Mouse (Mus musculus): ENCODE measurements around the gene Igfn1. TPM values are rescaled to one million over a fixed set of nuclear protein-coding genes. Genes with fewer than 3 reads are reported as not detected.
A peak's percentile ranks its signal among the peaks of the same experiment; 100 is the strongest.

Igfn1 gene
- polyA plus RNA-seq, 2 experiments = not detected

DNA sequence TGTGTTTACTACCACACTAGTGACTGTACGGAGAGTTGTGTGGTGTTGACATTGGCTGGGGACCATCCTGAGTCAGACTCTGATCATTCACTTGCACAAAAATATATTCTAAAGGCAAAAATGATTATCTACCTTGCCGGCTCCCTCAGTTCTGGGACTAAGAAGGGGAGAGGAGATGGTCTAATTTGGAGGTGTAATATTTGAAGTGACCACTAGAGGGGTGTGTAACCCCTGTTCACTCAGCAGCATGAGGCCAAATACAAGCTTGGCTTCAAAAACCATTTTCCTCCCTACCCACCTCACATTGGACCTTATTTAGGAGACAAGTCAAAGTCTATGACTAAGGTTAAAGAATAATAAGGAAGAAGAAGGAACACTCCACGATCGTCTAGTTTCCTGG lies 47.7 kb downstream of the Igfn1 start:
- peak; percentile 77 for TF ChIP-seq CTCF (IDR thresholded peaks at IDR 0.05; ENCODE audit: low read depth)
- no peak for TF ChIP-seq EP300 (IDR thresholded peaks at IDR 0.05; ENCODE audit: low read depth)
- ATAC-seq (ENCODE audit: insufficient read depth) (no peak), DNase-seq (ENCODE audit: low read depth in 3 of 3, low spot score in 3 of 3) (peak in 1 of 3 experiments; percentile 40)
- H3K9ac ChIP-seq (replicated peaks) = no peak overlapping the region
- WGBS (ENCODE audit: insufficient replicate concordance) = 29% methylated on average over 4 of the region's 4 CpGs
- no peaks in the 10 kb centered on the region for H3K9me3 ChIP-seq (ENCODE audit: control insufficient read depth, low read length)
- no peak overlapping the region for H3K27ac ChIP-seq
- H3K4me2 ChIP-seq (ENCODE audit: low read depth) = no peak overlapping the region
- no peaks in the 10 kb centered on the region for H3K36me3 ChIP-seq (replicated peaks; ENCODE audit: control insufficient read depth, insufficient read depth, low read depth)
- no peaks in the 10 kb centered on the region; the same call in 1 of the 2 replicates for H3K27me3 ChIP-seq (ENCODE audit: control insufficient read depth, insufficient read depth, low read length)
- no peaks in the 10 kb centered on the region for H3K4me1 ChIP-seq (replicated peaks; ENCODE audit: control insufficient read depth in 2 of 2, insufficient read depth in 2 of 2, low read length in 1 of 2)
- no peak overlapping the region for H3K4me3 ChIP-seq (ENCODE audit: insufficient read depth in 1 of 2, low read depth in 2 of 2, low read length in 2 of 2)

DNA sequence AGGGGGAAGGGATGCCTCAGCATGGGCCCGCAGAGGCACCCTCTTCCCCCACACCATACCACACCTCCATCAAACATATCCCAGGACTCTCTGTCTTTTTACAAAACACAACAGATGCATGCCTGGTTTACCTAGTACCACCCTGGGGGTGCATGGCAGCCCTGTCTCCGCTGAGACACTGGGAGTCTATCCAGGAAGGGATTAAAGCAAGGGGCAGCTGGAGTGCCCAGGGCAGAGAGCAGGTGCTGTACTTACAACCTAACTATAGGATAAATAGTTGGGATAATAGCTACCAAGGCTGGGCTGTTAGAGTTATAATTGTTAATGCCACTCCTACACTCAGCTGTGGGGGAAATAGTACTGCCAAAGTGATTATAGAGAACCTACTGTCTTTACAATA lies 57.3 kb downstream of the Igfn1 start:
- Histone ChIP-seq H3K4me1 (replicated peaks; ENCODE audit: control insufficient read depth in 2 of 2, insufficient read depth in 2 of 2, low read length in 1 of 2) (peaks cover 5 to 8% of the 10 kb centered on the region in 2 experiments), H3K27me3 (ENCODE audit: control insufficient read depth, insufficient read depth, low read length) (no peaks in the 10 kb centered on the region; the same call in 1 of the 2 replicates), H3K9me3 (ENCODE audit: control insufficient read depth, low read length) (no peaks in the 10 kb centered on the region), H3K9ac (replicated peaks) (no peak overlapping the region), H3K36me3 (replicated peaks; ENCODE audit: control insufficient read depth, insufficient read depth, low read depth) (no peaks in the 10 kb centered on the region), H3K27ac (no peak overlapping the region), H3K4me3 (ENCODE audit: insufficient read depth in 1 of 2, low read depth in 2 of 2, low read length in 2 of 2) (no peak overlapping the region), H3K4me2 (ENCODE audit: low read depth) (no peak overlapping the region)
- 53% methylated on average over 2 of the region's 2 CpGs for WGBS (ENCODE audit: insufficient replicate concordance)
- ATAC-seq (ENCODE audit: insufficient read depth) (no peak), DNase-seq (ENCODE audit: low read depth in 3 of 3, low spot score in 3 of 3) (no peak)
- TF ChIP-seq EP300 (IDR thresholded peaks at IDR 0.05; ENCODE audit: low read depth) (no peak), CTCF (IDR thresholded peaks at IDR 0.05; ENCODE audit: low read depth) (no peak)

DNA sequence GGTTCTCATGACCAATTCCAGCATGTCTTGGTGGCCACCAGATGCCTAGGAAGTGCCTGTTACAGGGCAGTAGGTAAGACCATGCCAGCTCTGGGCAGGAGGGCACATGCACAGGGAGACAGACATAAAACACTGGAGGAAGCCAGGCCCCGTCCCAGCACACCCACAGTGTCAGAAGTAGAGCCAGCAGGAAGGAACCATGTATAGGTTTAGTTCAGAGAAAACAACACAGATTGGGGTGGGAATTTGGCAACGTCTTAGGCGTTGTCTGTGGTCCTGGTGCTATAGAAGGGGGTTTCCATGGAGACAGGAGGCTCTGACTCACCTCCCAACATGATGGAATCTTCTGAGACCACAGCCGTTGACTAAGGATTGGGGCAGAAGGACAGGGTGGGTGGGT lies 59.9 kb downstream of the Igfn1 start:
- Histone ChIP-seq H3K9ac (replicated peaks) (no peak overlapping the region), H3K36me3 (replicated peaks; ENCODE audit: control insufficient read depth, insufficient read depth, low read depth) (no peaks in the 10 kb centered on the region), H3K27me3 (ENCODE audit: control insufficient read depth, insufficient read depth, low read length) (no peaks in the 10 kb centered on the region; the same call in 1 of the 2 replicates), H3K27ac (no peak overlapping the region), H3K4me1 (replicated peaks; ENCODE audit: control insufficient read depth in 2 of 2, insufficient read depth in 2 of 2, low read length in 1 of 2) (peaks cover 27 to 30% of the 10 kb centered on the region in 2 experiments), H3K4me2 (ENCODE audit: low read depth) (no peak overlapping the region), H3K9me3 (ENCODE audit: control insufficient read depth, low read length) (no peaks in the 10 kb centered on the region), H3K4me3 (ENCODE audit: insufficient read depth in 1 of 2, low read depth in 2 of 2, low read length in 2 of 2) (no peak overlapping the region)
- WGBS (ENCODE audit: insufficient replicate concordance) = 57% methylated on average over 4 of the region's 4 CpGs
- ATAC-seq (ENCODE audit: insufficient read depth) (no peak), DNase-seq (ENCODE audit: low read depth in 3 of 3, low spot score in 3 of 3) (no peak)
- TF ChIP-seq CTCF (IDR thresholded peaks at IDR 0.05; ENCODE audit: low read depth) = no peak
- no peak for TF ChIP-seq EP300 (IDR thresholded peaks at IDR 0.05; ENCODE audit: low read depth)

DNA sequence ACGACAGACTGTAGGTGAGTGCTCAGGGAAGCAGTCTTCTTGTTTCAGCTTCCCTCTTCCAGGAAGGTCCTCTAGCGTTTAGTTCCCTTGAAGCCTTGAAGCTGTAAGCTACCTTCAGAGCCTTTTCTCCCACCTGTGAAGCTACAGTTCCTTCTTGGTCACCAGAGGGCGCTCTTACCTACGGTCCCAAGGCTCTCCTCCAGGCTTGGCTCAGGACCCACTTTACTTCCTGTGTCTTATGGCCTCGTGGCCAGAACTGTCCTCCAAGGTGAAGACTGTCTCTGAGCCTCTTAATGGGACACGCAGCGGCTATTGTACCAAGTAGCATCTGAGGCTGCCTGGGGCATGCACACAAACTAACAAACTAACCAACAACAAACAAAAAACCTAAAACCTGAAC lies 60.4 kb downstream of the Igfn1 start:
- no peak overlapping the region for H3K4me2 ChIP-seq (ENCODE audit: low read depth)
- WGBS (ENCODE audit: insufficient replicate concordance) = 6% methylated on average over 7 of the region's 7 CpGs

DNA sequence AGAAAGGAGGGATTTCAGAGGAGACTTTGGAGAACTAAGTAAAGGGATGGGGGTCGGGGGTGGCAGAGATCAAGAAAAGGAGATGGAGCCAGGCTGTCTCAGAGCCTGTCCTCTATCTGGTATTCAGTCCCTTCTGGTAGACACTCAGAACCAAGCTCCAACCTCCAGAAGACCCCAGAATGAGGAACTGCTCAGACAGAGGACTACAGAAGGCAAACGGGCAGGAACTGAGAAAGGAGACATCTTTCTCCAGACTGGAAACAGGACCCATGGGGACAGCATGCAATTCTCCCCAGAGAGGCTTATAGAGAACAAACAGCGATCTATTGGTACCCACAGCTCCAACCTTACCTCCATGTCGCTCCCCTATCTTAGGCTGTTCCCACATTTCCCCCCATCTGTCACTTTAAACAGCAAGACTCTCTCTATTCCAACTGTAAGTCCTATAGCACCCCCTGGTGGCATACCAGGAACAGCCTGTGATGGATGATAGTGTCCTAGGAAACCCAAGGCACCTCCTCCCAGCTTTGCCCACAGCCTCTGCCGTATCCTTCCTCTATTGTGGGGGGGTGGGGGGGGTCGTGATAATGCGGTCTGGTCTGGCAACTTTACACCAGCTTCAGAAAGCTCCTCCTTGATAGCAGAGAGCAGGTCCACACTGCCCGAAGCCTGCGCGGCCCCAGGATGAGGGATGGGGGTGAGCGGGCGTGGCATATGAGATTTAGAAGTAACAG lies 61.4 kb downstream of the Igfn1 start:
- peak; percentile 74 to 81 (median 75) for DNase-seq (ENCODE audit: low read depth in 3 of 3, low spot score in 3 of 3)
- Histone ChIP-seq H3K27ac (no peak overlapping the region), H3K4me2 (ENCODE audit: low read depth) (no peak overlapping the region), H3K4me3 (ENCODE audit: insufficient read depth in 1 of 2, low read depth in 2 of 2, low read length in 2 of 2) (no peak overlapping the region), H3K27me3 (ENCODE audit: control insufficient read depth, insufficient read depth, low read length) (no peaks in the 10 kb centered on the region; the same call in 1 of the 2 replicates), H3K9me3 (ENCODE audit: control insufficient read depth, low read length) (no peaks in the 10 kb centered on the region), H3K9ac (replicated peaks) (no peak overlapping the region), H3K4me1 (replicated peaks; ENCODE audit: control insufficient read depth in 2 of 2, insufficient read depth in 2 of 2, low read length in 1 of 2) (peaks cover 40% of the 10 kb centered on the region in 2 experiments), H3K36me3 (replicated peaks; ENCODE audit: control insufficient read depth, insufficient read depth, low read depth) (no peaks in the 10 kb centered on the region)
- TF ChIP-seq CTCF (IDR thresholded peaks at IDR 0.05; ENCODE audit: low read depth) = peak; percentile 93
- 0 out of 2 replicates have a peak, but pooled peaks have one; percentile 13 for TF ChIP-seq EP300 (IDR thresholded peaks at IDR 0.05; ENCODE audit: low read depth)
- ATAC-seq (ENCODE audit: insufficient read depth) = no peak
- 31% methylated on average over 12 of the region's 12 CpGs for WGBS (ENCODE audit: insufficient replicate concordance)

More for the DNA sequence above, 60.4 kb downstream of the Igfn1 start:
- ATAC-seq (ENCODE audit: insufficient read depth) (no peak), DNase-seq (ENCODE audit: low read depth in 3 of 3, low spot score in 3 of 3) (peak; percentile 46 to 52 (median 47))
- H3K4me3 ChIP-seq (ENCODE audit: insufficient read depth in 1 of 2, low read depth in 2 of 2, low read length in 2 of 2) = no peak overlapping the region
- H3K36me3 ChIP-seq (replicated peaks; ENCODE audit: control insufficient read depth, insufficient read depth, low read depth) = no peaks in the 10 kb centered on the region
- no peak overlapping the region for H3K9ac ChIP-seq (replicated peaks)
- TF ChIP-seq EP300 (IDR thresholded peaks at IDR 0.05; ENCODE audit: low read depth) = no peak
- TF ChIP-seq CTCF (IDR thresholded peaks at IDR 0.05; ENCODE audit: low read depth) = peak; percentile 92
- H3K4me1 ChIP-seq (replicated peaks; ENCODE audit: control insufficient read depth in 2 of 2, insufficient read depth in 2 of 2, low read length in 1 of 2) = peaks cover 33 to 35% of the 10 kb centered on the region in 2 experiments
- no peak overlapping the region for H3K27ac ChIP-seq
- no peaks in the 10 kb centered on the region; the same call in 1 of the 2 replicates for H3K27me3 ChIP-seq (ENCODE audit: control insufficient read depth, insufficient read depth, low read length)
- H3K9me3 ChIP-seq (ENCODE audit: control insufficient read depth, low read length) = no peaks in the 10 kb centered on the region

Measured in liver, embryonic 14.5 days (tissue).